Mouse (Mus musculus) kidney, adult 9 months (tissue): ENCODE measurements around the gene Paxx.
"Not testable (repeated sequence)": the region's sequence is repeated elsewhere in the genome, so short reads cannot be mapped to it uniquely, and the experiment has no call there.

Source experiments
- DNase-seq: peaks from one replicate; pipeline ENCODE4 v3.0.0; 2022

Paxx gene

GRCm38 (mm10) chr2:25441067-25441466, 19.8 kb downstream of the Paxx start:
- no peak for DNase-seq

GRCm38 (mm10) chr2:25436286-25436820, 24.5 kb downstream of the Paxx start:
- DNase-seq = no peak

- no peak for DNase-seq
Observed at GRCm38 (mm10) chr2:25434292-25434691, 26.6 kb downstream of the Paxx start.

- no peak for DNase-seq
Observed at GRCm38 (mm10) chr2:25433101-25433500, 27.8 kb downstream of the Paxx start.

GRCm38 (mm10) chr2:25432326-25433098, 28.4 kb downstream of the Paxx start:
- no peak for DNase-seq

- DNase-seq = no peak
Observed at GRCm38 (mm10) chr2:25431308-25431855, 29.5 kb downstream of the Paxx start.

- peak; percentile 36 for DNase-seq
Observed at GRCm38 (mm10) chr2:25430395-25431233, 30.3 kb downstream of the Paxx start.

- DNase-seq = peak; percentile 38
Observed at GRCm38 (mm10) chr2:25429435-25430180, 31.3 kb downstream of the Paxx start.

GRCm38 (mm10) chr2:25428442-25429236, 32.3 kb downstream of the Paxx start, which contains the start of gene Abca2:
Gene Abca2 (plus strand): TSS chr2:25428703.
- DNase-seq = peak; percentile 96

GRCm38 (mm10) chr2:25427256-25427655, 33.6 kb downstream of the Paxx start:
- DNase-seq = no peak

- peak; percentile 73 for DNase-seq
Observed at GRCm38 (mm10) chr2:25426721-25427191, 34.1 kb downstream of the Paxx start.

- no peak for DNase-seq
Observed at GRCm38 (mm10) chr2:25425481-25425880, 35.4 kb downstream of the Paxx start.

GRCm38 (mm10) chr2:25423626-25424025, 37.3 kb downstream of the Paxx start:
- no peak for DNase-seq

GRCm38 (mm10) chr2:25422587-25423410, 38.1 kb downstream of the Paxx start, which contains the start of gene Fut7:
Gene Fut7 (plus strand): TSS chr2:25423267.
- DNase-seq = no peak

- peak; percentile 51 for DNase-seq
Observed at GRCm38 (mm10) chr2:25421896-25422295, 39.0 kb downstream of the Paxx start.

GRCm38 (mm10) chr2:25417426-25417825, 43.5 kb downstream of the Paxx start:
- no peak for DNase-seq

- not testable (repeated sequence) for DNase-seq
Observed at GRCm38 (mm10) chr2:25413436-25413835, 47.5 kb downstream of the Paxx start.

- DNase-seq = no peak
Observed at GRCm38 (mm10) chr2:25408908-25409307, 52.0 kb downstream of the Paxx start.
